Mouse (Mus musculus): ENCODE results near the gene Olfr541. TPM values are rescaled to one million over a fixed set of nuclear protein-coding genes. Genes with fewer than 3 reads are reported as not detected.
"Not testable (repeated sequence)": the region's sequence is repeated elsewhere in the genome, so short reads cannot be mapped to it uniquely, and the experiment has no call there.

The Olfr541 gene
- not detected in 3 replicates for total RNA-seq (2017)

- ATAC-seq (replicated peaks; ENCODE audit: insufficient number of reproducible peaks, low FRiP score, low TSS enrichment, poor library complexity, severe bottlenecking), result no peak
Observed at GRCm38 (mm10) chr7:140696967-140697366, at the start of gene Olfr541. TSS of gene Olfr541 (plus strand) at chr7:140697267.

- ATAC-seq (replicated peaks; ENCODE audit: insufficient number of reproducible peaks, low FRiP score, low TSS enrichment, poor library complexity, severe bottlenecking), result no peak
Observed at GRCm38 (mm10) chr7:140659630-140660029, 37.4 kb upstream of the Olfr541 start, which contains the start of gene Olfr539. TSS of gene Olfr539 (plus strand) at chr7:140659930.

GRCm38 (mm10) chr7:140670693-140671092 lies 26.4 kb upstream of the Olfr541 start:
- not testable (repeated sequence) for ATAC-seq (replicated peaks; ENCODE audit: insufficient number of reproducible peaks, low FRiP score, low TSS enrichment, poor library complexity, severe bottlenecking)

GRCm38 (mm10) chr7:140675863-140676262 lies 21.2 kb upstream of the Olfr541 start:
- ATAC-seq (replicated peaks; ENCODE audit: insufficient number of reproducible peaks, low FRiP score, low TSS enrichment, poor library complexity, severe bottlenecking), result no peak

GRCm38 (mm10) chr7:140679591-140679990 lies 17.5 kb upstream of the Olfr541 start:
- ATAC-seq (replicated peaks; ENCODE audit: insufficient number of reproducible peaks, low FRiP score, low TSS enrichment, poor library complexity, severe bottlenecking), result not testable (repeated sequence)

- no peak for ATAC-seq (replicated peaks; ENCODE audit: insufficient number of reproducible peaks, low FRiP score, low TSS enrichment, poor library complexity, severe bottlenecking)
Observed at GRCm38 (mm10) chr7:140681651-140682050, 15.4 kb upstream of the Olfr541 start, which contains the start of gene Olfr45. TSS of gene Olfr45 (plus strand) at chr7:140681951.

GRCm38 (mm10) chr7:140706348-140706747 lies 9.3 kb downstream of the Olfr541 start:
- no peak for ATAC-seq (replicated peaks; ENCODE audit: insufficient number of reproducible peaks, low FRiP score, low TSS enrichment, poor library complexity, severe bottlenecking)

- ATAC-seq (replicated peaks; ENCODE audit: insufficient number of reproducible peaks, low FRiP score, low TSS enrichment, poor library complexity, severe bottlenecking), result no peak
Observed at GRCm38 (mm10) chr7:140707536-140708284, 10.6 kb downstream of the Olfr541 start.

GRCm38 (mm10) chr7:140717155-140718055 lies 20.3 kb downstream of the Olfr541 start:
- ATAC-seq (replicated peaks; ENCODE audit: insufficient number of reproducible peaks, low FRiP score, low TSS enrichment, poor library complexity, severe bottlenecking), result no peak

GRCm38 (mm10) chr7:140721095-140721494 lies 24.0 kb downstream of the Olfr541 start:
- no peak for ATAC-seq (replicated peaks; ENCODE audit: insufficient number of reproducible peaks, low FRiP score, low TSS enrichment, poor library complexity, severe bottlenecking)

GRCm38 (mm10) chr7:140725558-140725957 lies 28.5 kb downstream of the Olfr541 start:
- no peak for ATAC-seq (replicated peaks; ENCODE audit: insufficient number of reproducible peaks, low FRiP score, low TSS enrichment, poor library complexity, severe bottlenecking)

- ATAC-seq (replicated peaks; ENCODE audit: insufficient number of reproducible peaks, low FRiP score, low TSS enrichment, poor library complexity, severe bottlenecking), result no peak
Observed at GRCm38 (mm10) chr7:140733162-140733561, 36.1 kb downstream of the Olfr541 start.

GRCm38 (mm10) chr7:140747402-140747801 lies 50.3 kb downstream of the Olfr541 start:
- no peak for ATAC-seq (replicated peaks; ENCODE audit: insufficient number of reproducible peaks, low FRiP score, low TSS enrichment, poor library complexity, severe bottlenecking)

GRCm38 (mm10) chr7:140748116-140748826 lies 51.2 kb downstream of the Olfr541 start:
- no peak for ATAC-seq (replicated peaks; ENCODE audit: insufficient number of reproducible peaks, low FRiP score, low TSS enrichment, poor library complexity, severe bottlenecking)

GRCm38 (mm10) chr7:140748827-140749160 lies 51.7 kb downstream of the Olfr541 start:
- ATAC-seq (replicated peaks; ENCODE audit: insufficient number of reproducible peaks, low FRiP score, low TSS enrichment, poor library complexity, severe bottlenecking), result no peak

- no peak for ATAC-seq (replicated peaks; ENCODE audit: insufficient number of reproducible peaks, low FRiP score, low TSS enrichment, poor library complexity, severe bottlenecking)
Observed at GRCm38 (mm10) chr7:140754556-140754955, 57.5 kb downstream of the Olfr541 start.
